Mouse (Mus musculus): ENCODE measurements at regions not wholly inside any gene's neighbourhood (a gene's known extent, or its start where the extent isn't known, plus 50 kb on each side); places are given as distances from the start of the nearest gene placed in this dataset.

- DNase-seq (no peak), ATAC-seq (no peak)
- Histone ChIP-seq H3K36me3 (replicated peaks; ENCODE audit: insufficient read depth, low read length) (no peaks in the 10 kb centered on the region), H3K9me3 (ENCODE audit: low read length) (peaks cover 4% of the 10 kb centered on the region; the same call in 1 of the 2 replicates), H3K27me3 (ENCODE audit: insufficient read depth, low read length) (no peaks in the 10 kb centered on the region), H3K27ac (ENCODE audit: low read depth) (no peak overlapping the region), H3K9ac (replicated peaks) (no peak overlapping the region), H3K4me1 (ENCODE audit: insufficient read depth) (no peaks in the 10 kb centered on the region), H3K4me3 (ENCODE audit: low read depth, low read length) (no peak overlapping the region), H3K4me2 (ENCODE audit: low read depth, low read length) (no peak overlapping the region)
- 75% methylated on average over 3 of the region's 3 CpGs for WGBS (ENCODE audit: insufficient replicate concordance)
- no peak for TF ChIP-seq CTCF (IDR thresholded peaks at IDR 0.05; ENCODE audit: low read depth)
- TF ChIP-seq EP300 (IDR thresholded peaks at IDR 0.05; ENCODE audit: low read depth) = no peak
Measured at GRCm38 (mm10) chr5:102366481-102366880, 114.7 kb upstream of the Arhgap24 start.

- no peak for DNase-seq
- H3K9ac ChIP-seq (replicated peaks) = no peak overlapping the region
- H3K4me1 ChIP-seq (ENCODE audit: insufficient read depth) = no peaks in the 10 kb centered on the region
- no peaks in the 10 kb centered on the region for H3K27me3 ChIP-seq (ENCODE audit: insufficient read depth, low read length)
- H3K9me3 ChIP-seq (ENCODE audit: low read length) = no peaks in the 10 kb centered on the region
- H3K4me3 ChIP-seq (ENCODE audit: low read depth, low read length) = no peak overlapping the region
- no peak overlapping the region for H3K27ac ChIP-seq (ENCODE audit: low read depth)
- TF ChIP-seq EP300 (IDR thresholded peaks at IDR 0.05; ENCODE audit: low read depth) (no peak), CTCF (IDR thresholded peaks at IDR 0.05; ENCODE audit: low read depth) (no peak)
- H3K36me3 ChIP-seq (replicated peaks; ENCODE audit: insufficient read depth, low read length) = no peaks in the 10 kb centered on the region
- H3K4me2 ChIP-seq (ENCODE audit: low read depth, low read length) = no peak overlapping the region
- 51% methylated on average over 6 of the region's 6 CpGs for WGBS (ENCODE audit: insufficient replicate concordance)
- ATAC-seq = no peak
Measured at GRCm38 (mm10) chr5:102373309-102373971, 107.8 kb upstream of the Arhgap24 start.

GRCm38 (mm10) chr5:102373972-102374755 lies 107.0 kb upstream of the Arhgap24 start:
- H3K4me2 ChIP-seq (ENCODE audit: low read depth, low read length) = no peak overlapping the region
- no peaks in the 10 kb centered on the region for H3K4me1 ChIP-seq (ENCODE audit: insufficient read depth)
- H3K9me3 ChIP-seq (ENCODE audit: low read length) = no peaks in the 10 kb centered on the region
- no peak for ATAC-seq
- WGBS (ENCODE audit: insufficient replicate concordance) = 62% methylated on average over 11 of the region's 11 CpGs
- no peak for TF ChIP-seq CTCF (IDR thresholded peaks at IDR 0.05; ENCODE audit: low read depth)
- no peak for TF ChIP-seq EP300 (IDR thresholded peaks at IDR 0.05; ENCODE audit: low read depth)
- no peak overlapping the region for H3K9ac ChIP-seq (replicated peaks)
- no peak overlapping the region for H3K4me3 ChIP-seq (ENCODE audit: low read depth, low read length)
- no peak overlapping the region for H3K27ac ChIP-seq (ENCODE audit: low read depth)
- DNase-seq = no peak
- no peaks in the 10 kb centered on the region for H3K36me3 ChIP-seq (replicated peaks; ENCODE audit: insufficient read depth, low read length)
- H3K27me3 ChIP-seq (ENCODE audit: insufficient read depth, low read length) = no peaks in the 10 kb centered on the region

GRCm38 (mm10) chr5:102375339-102375738 lies 105.9 kb upstream of the Arhgap24 start:
- no peak overlapping the region for H3K27ac ChIP-seq (ENCODE audit: low read depth)
- H3K9me3 ChIP-seq (ENCODE audit: low read length) = no peaks in the 10 kb centered on the region
- no peaks in the 10 kb centered on the region for H3K36me3 ChIP-seq (replicated peaks; ENCODE audit: insufficient read depth, low read length)
- H3K4me1 ChIP-seq (ENCODE audit: insufficient read depth) = no peaks in the 10 kb centered on the region
- DNase-seq = no peak
- H3K27me3 ChIP-seq (ENCODE audit: insufficient read depth, low read length) = no peaks in the 10 kb centered on the region
- no peak overlapping the region for H3K9ac ChIP-seq (replicated peaks)
- no peak for ATAC-seq
- no peak overlapping the region for H3K4me2 ChIP-seq (ENCODE audit: low read depth, low read length)
- H3K4me3 ChIP-seq (ENCODE audit: low read depth, low read length) = no peak overlapping the region
- WGBS (ENCODE audit: insufficient replicate concordance) = 85% methylated on average over 2 of the region's 2 CpGs
- no peak for TF ChIP-seq CTCF (IDR thresholded peaks at IDR 0.05; ENCODE audit: low read depth)
- no peak for TF ChIP-seq EP300 (IDR thresholded peaks at IDR 0.05; ENCODE audit: low read depth)

GRCm38 (mm10) chr5:102393941-102394340 lies 87.2 kb upstream of the Arhgap24 start:
- WGBS (ENCODE audit: insufficient replicate concordance) = 69% methylated on average over 3 of the region's 3 CpGs

GRCm38 (mm10) chr5:102395608-102396146 lies 85.5 kb upstream of the Arhgap24 start:
- H3K27me3 ChIP-seq (ENCODE audit: insufficient read depth, low read length) = no peaks in the 10 kb centered on the region
- no peaks in the 10 kb centered on the region for H3K36me3 ChIP-seq (replicated peaks; ENCODE audit: insufficient read depth, low read length)
- 57% methylated on average over 11 of the region's 11 CpGs for WGBS (ENCODE audit: insufficient replicate concordance)
- H3K4me1 ChIP-seq (ENCODE audit: insufficient read depth) = no peaks in the 10 kb centered on the region
- no peak overlapping the region for H3K27ac ChIP-seq (ENCODE audit: low read depth)
- ATAC-seq (no peak), DNase-seq (no peak)
- no peak overlapping the region for H3K9ac ChIP-seq (replicated peaks)
- TF ChIP-seq CTCF (IDR thresholded peaks at IDR 0.05; ENCODE audit: low read depth) = no peak
- TF ChIP-seq EP300 (IDR thresholded peaks at IDR 0.05; ENCODE audit: low read depth) = no peak
- H3K4me2 ChIP-seq (ENCODE audit: low read depth, low read length) = no peak overlapping the region
- H3K4me3 ChIP-seq (ENCODE audit: low read depth, low read length) = no peak overlapping the region
- no peaks in the 10 kb centered on the region for H3K9me3 ChIP-seq (ENCODE audit: low read length)

More at GRCm38 (mm10) chr5:102393941-102394340, 87.2 kb upstream of the Arhgap24 start:
- Histone ChIP-seq H3K4me2 (ENCODE audit: low read depth, low read length) (no peak overlapping the region), H3K4me1 (ENCODE audit: insufficient read depth) (no peaks in the 10 kb centered on the region), H3K9ac (replicated peaks) (no peak overlapping the region), H3K27me3 (ENCODE audit: insufficient read depth, low read length) (no peaks in the 10 kb centered on the region), H3K9me3 (ENCODE audit: low read length) (no peaks in the 10 kb centered on the region), H3K4me3 (ENCODE audit: low read depth, low read length) (no peak overlapping the region), H3K36me3 (replicated peaks; ENCODE audit: insufficient read depth, low read length) (no peaks in the 10 kb centered on the region), H3K27ac (ENCODE audit: low read depth) (no peak overlapping the region)
- ATAC-seq = no peak
- TF ChIP-seq EP300 (IDR thresholded peaks at IDR 0.05; ENCODE audit: low read depth) = no peak
- no peak for TF ChIP-seq CTCF (IDR thresholded peaks at IDR 0.05; ENCODE audit: low read depth)
- DNase-seq = no peak

Data from liver, postnatal 0 days (tissue).